In the genomic region with DNA sequence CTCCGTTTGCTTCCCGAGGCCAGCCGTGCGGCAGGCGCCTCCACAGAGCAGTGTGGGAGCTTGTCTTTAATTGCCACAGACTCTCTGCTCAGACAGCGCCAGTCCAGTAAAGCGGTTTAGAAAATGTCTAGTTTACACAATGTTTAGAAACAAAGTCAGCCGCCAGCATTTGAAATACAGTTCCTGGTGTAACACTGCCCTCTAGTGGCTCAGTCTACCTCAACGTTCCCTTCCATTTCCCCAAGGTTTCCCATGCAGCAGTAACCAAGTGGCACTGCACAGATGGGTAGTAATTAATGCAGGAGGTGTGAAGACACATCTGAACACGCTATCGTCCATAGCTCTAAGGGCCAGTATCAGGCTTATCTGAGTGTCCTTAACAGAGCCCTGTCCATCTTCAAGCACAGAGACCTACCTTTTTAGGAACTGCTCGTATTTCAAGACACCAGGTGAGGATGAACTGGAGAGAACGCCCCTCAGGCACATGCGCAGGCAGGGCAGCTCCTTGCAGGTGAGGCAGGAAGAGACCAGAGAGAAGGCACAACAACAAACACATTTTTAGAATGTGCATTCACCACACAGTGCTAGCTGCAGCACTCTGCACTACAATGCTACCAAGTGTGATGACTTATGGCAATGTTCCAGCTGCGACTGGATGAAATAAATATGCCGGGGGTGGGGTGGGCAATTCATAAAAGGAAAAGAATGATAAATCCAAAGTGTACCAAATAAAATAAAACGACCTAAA, we compare ENCODE assay signal across 9 mouse cellular contexts. TPM values are rescaled to one million over a fixed set of nuclear protein-coding genes. Genes with fewer than 3 reads are reported as not detected.
DNase-seq lines count a peak whose midpoint lies in the region; ATAC-seq and TF ChIP-seq lines count a peak whose summit lies in the region.
"Had no signal": no experiment of that assay in that cellular context is flagged by ENCODE, and none has a peak within 500 bp of the region (broad histone marks: within the 10 kb centered on the region; RNA-seq: fewer than 3 reads in every experiment).

No protein-coding gene starts in this region.

- peak; percentile 63; the same call in 1 of the 2 replicates for TF ChIP-seq CTCF in cerebellum, adult 2 months (IDR thresholded peaks at IDR 0.05; ENCODE audit: borderline replicate concordance, insufficient read depth, low read depth, low read length)
- TF ChIP-seq CTCF in forebrain, postnatal 0 days (IDR thresholded peaks at IDR 0.05; ENCODE audit: low read depth): peak; percentile 86

- no peaks in the 10 kb centered on the region for H3K4me1 ChIP-seq in cerebellum, adult 2 months (ENCODE audit: control insufficient read depth, insufficient read depth, low read length)
- H3K4me1 ChIP-seq in forebrain, postnatal 0 days (ENCODE audit: insufficient read depth): no peaks in the 10 kb centered on the region
- H3K4me1 ChIP-seq in limb, embryonic 14.5 days (ENCODE audit: control insufficient read depth, insufficient read depth, low read length): peaks cover 9% of the 10 kb centered on the region; the same call in 1 of the 2 replicates
- peaks cover 6% of the 10 kb centered on the region; the same call in 1 of the 2 replicates for H3K4me1 ChIP-seq in neural tube, embryonic 12.5 days

- H3K4me2 ChIP-seq in forebrain, postnatal 0 days (ENCODE audit: low read depth): no peak overlapping the region
- H3K4me2 ChIP-seq in limb, embryonic 14.5 days (replicated peaks; ENCODE audit: low read depth, low read length, severe bottlenecking): 0 out of 2 replicates have a peak overlapping the region, but pooled peaks have one; percentile 19
- no peak overlapping the region for H3K4me2 ChIP-seq in neural tube, embryonic 12.5 days (replicated peaks)
- H3K4me2 ChIP-seq: limb, embryonic 15.5 days had no signal

- H3K4me3 ChIP-seq in cerebellum, adult 2 months (replicated peaks; ENCODE audit: insufficient read depth, low read depth, low read length): no peak overlapping the region
- H3K4me3 ChIP-seq in forebrain, postnatal 0 days (ENCODE audit: low read depth, low read length): no peak overlapping the region
- no peak overlapping the region for H3K4me3 ChIP-seq in limb, embryonic 14.5 days (replicated peaks; ENCODE audit: low read length)
- no peak overlapping the region for H3K4me3 ChIP-seq in neural tube, embryonic 12.5 days
- H3K4me3 ChIP-seq: limb, embryonic 15.5 days had no signal

- H3K9ac ChIP-seq in forebrain, postnatal 0 days: no peak overlapping the region
- H3K9ac ChIP-seq in limb, embryonic 14.5 days (ENCODE audit: low read depth, low read length, severe bottlenecking): no peak overlapping the region
- H3K9ac ChIP-seq in neural tube, embryonic 12.5 days: no peak overlapping the region
- H3K9ac ChIP-seq: limb, embryonic 15.5 days had no signal

- no peak overlapping the region for H3K27ac ChIP-seq in cerebellum, adult 2 months (ENCODE audit: insufficient read depth, low read length)
- no peak overlapping the region for H3K27ac ChIP-seq in forebrain, postnatal 0 days (ENCODE audit: low read depth, low read length)
- no peak overlapping the region for H3K27ac ChIP-seq in limb, embryonic 14.5 days (replicated peaks; ENCODE audit: low read depth, low read length)
- H3K27ac ChIP-seq in neural tube, embryonic 12.5 days: no peak overlapping the region

- peaks cover 66% of the 10 kb centered on the region for H3K36me3 ChIP-seq in forebrain, postnatal 0 days (ENCODE audit: insufficient read depth)
- peaks cover 57% of the 10 kb centered on the region for H3K36me3 ChIP-seq in limb, embryonic 14.5 days (ENCODE audit: control insufficient read depth, insufficient read depth, low read length)
- H3K36me3 ChIP-seq in neural tube, embryonic 12.5 days: peaks cover 52% of the 10 kb centered on the region

- H3K27me3 ChIP-seq in cerebellum, adult 2 months (ENCODE audit: control insufficient read depth, insufficient read depth, low read length): no peaks in the 10 kb centered on the region
- H3K27me3 ChIP-seq in forebrain, postnatal 0 days (ENCODE audit: insufficient read depth, low read length): no peaks in the 10 kb centered on the region
- H3K27me3 ChIP-seq in limb, embryonic 14.5 days (ENCODE audit: control insufficient read depth, insufficient read depth, low read length): no peaks in the 10 kb centered on the region
- H3K27me3 ChIP-seq in neural tube, embryonic 12.5 days (replicated peaks): no peaks in the 10 kb centered on the region
- H3K27me3 ChIP-seq: limb, embryonic 15.5 days had no signal

- no peaks in the 10 kb centered on the region for H3K9me3 ChIP-seq in forebrain, postnatal 0 days (ENCODE audit: low read length)
- no peaks in the 10 kb centered on the region for H3K9me3 ChIP-seq in limb, embryonic 14.5 days (ENCODE audit: control insufficient read depth, low read length)
- H3K9me3 ChIP-seq in neural tube, embryonic 12.5 days: no peaks in the 10 kb centered on the region
- H3K9me3 ChIP-seq: limb, embryonic 15.5 days had no signal

- 56% methylated on average over 17 of the region's 17 CpGs for WGBS in cerebellum, adult 2 months
- WGBS in forebrain, postnatal 0 days: 54% methylated on average over 17 of the region's 17 CpGs
- 60% methylated on average over 17 of the region's 17 CpGs for WGBS in limb, embryonic 14.5 days
- 76% methylated on average over 17 of the region's 17 CpGs for WGBS in neural tube, embryonic 12.5 days

- peak; percentile 47 to 53 for DNase-seq in B cell, adult 2 months
- DNase-seq in ES-CJ7 (ENCODE audit: low read depth, low spot score): peak; percentile 81
- peak; percentile 45 to 48 for DNase-seq in cerebellum, adult 2 months
- DNase-seq in forebrain, postnatal 0 days: peak; percentile 87
- DNase-seq in kidney, adult 9 months: peak; percentile 67
- peak; percentile 75 for DNase-seq in limb, embryonic 14.5 days (ENCODE audit: low spot score)
- no peak for DNase-seq in gastrocnemius, postnatal 36 days

- TF ChIP-seq POLR2A in cerebellum, adult 2 months (IDR thresholded peaks at IDR 0.05; ENCODE audit: borderline replicate concordance, insufficient read depth, low read length): no peak
- TF ChIP-seq POLR2A in limb, embryonic 14.5 days (IDR thresholded peaks at IDR 0.05; ENCODE audit: borderline replicate concordance, extremely low read depth, insufficient read depth, insufficient read length): no peak

- ATAC-seq in forebrain, postnatal 0 days: peak; percentile 86
- ATAC-seq in limb, embryonic 14.5 days (ENCODE audit: low FRiP score, low read depth): no peak
- ATAC-seq in neural tube, embryonic 12.5 days (ENCODE audit: low FRiP score, low read depth): peak; percentile 53

- intact Hi-C loops in gastrocnemius, postnatal 36 days (cut with DNase I): no loop called here

RNA-seq across cellular contexts. Expression of a gene that starts 12.2 kb away (rescaled TPM):
- 12.5 and 13.6 TPM in 2 replicates for polyA plus RNA-seq in cerebellum, adult 2 months (2012; rRNA removed)
- total RNA-seq in forebrain, postnatal 0 days (2014; rRNA removed): 13.7 and 15.1 TPM in 2 replicates
- polyA plus RNA-seq in forebrain, postnatal 0 days (2015; fragmentation: Nextera tagmentation; extraction: Ambion mirVana): 6.1 and 9.9 TPM in 2 replicates
- 20.5 and 21.9 TPM in 2 replicates for polyA plus RNA-seq in limb, embryonic 14.5 days (2012; rRNA removed)
- 15.7 and 16.9 TPM in 2 replicates for polyA plus RNA-seq in limb, embryonic 14.5 days (2014; fragmentation: Nextera tagmentation; extraction: Ambion mirVana)
- polyA plus RNA-seq in neural tube, embryonic 12.5 days (2016; fragmentation: Nextera tagmentation; extraction: Ambion mirVana): 15.5 and 16.5 TPM in 2 replicates
- total RNA-seq in gastrocnemius, postnatal 36 days (2021): 10 to 100 TPM; 18.9 to 24.1 TPM

RNA-seq across cellular contexts. Expression of a gene that starts 12.3 kb away (rescaled TPM):
- polyA plus RNA-seq in cerebellum, adult 2 months (2012; rRNA removed): 19.5 and 19.6 TPM in 2 replicates
- total RNA-seq in forebrain, postnatal 0 days (2014; rRNA removed): 7.9 and 12.3 TPM in 2 replicates
- 19.5 and 21.3 TPM in 2 replicates for polyA plus RNA-seq in forebrain, postnatal 0 days (2015; fragmentation: Nextera tagmentation; extraction: Ambion mirVana)
- polyA plus RNA-seq in limb, embryonic 14.5 days (2012; rRNA removed): 31.1 and 33.9 TPM in 2 replicates
- polyA plus RNA-seq in limb, embryonic 14.5 days (2014; fragmentation: Nextera tagmentation; extraction: Ambion mirVana): 30.3 and 32.6 TPM in 2 replicates
- 27.5 and 29.2 TPM in 2 replicates for polyA plus RNA-seq in neural tube, embryonic 12.5 days (2016; fragmentation: Nextera tagmentation; extraction: Ambion mirVana)
- 1 to 10 TPM; 7.7 to 9.8 TPM for total RNA-seq in gastrocnemius, postnatal 36 days (2021)

RNA-seq across cellular contexts. Expression of a gene that starts 27.5 kb away (rescaled TPM):
- polyA plus RNA-seq in cerebellum, adult 2 months (2012; rRNA removed): 2.8 and 3.3 TPM in 2 replicates
- 9.4 and 17.5 TPM in 2 replicates for total RNA-seq in forebrain, postnatal 0 days (2014; rRNA removed)
- 13.6 and 16.5 TPM in 2 replicates for polyA plus RNA-seq in forebrain, postnatal 0 days (2015; fragmentation: Nextera tagmentation; extraction: Ambion mirVana)
- 0.15 and 0.28 TPM in 2 replicates for polyA plus RNA-seq in limb, embryonic 14.5 days (2012; rRNA removed)
- polyA plus RNA-seq in limb, embryonic 14.5 days (2014; fragmentation: Nextera tagmentation; extraction: Ambion mirVana): 0.29 and 0.70 TPM in 2 replicates
- polyA plus RNA-seq in neural tube, embryonic 12.5 days (2016; fragmentation: Nextera tagmentation; extraction: Ambion mirVana): 1.6 and 1.8 TPM in 2 replicates
- total RNA-seq in gastrocnemius, postnatal 36 days (2021): not detected

Comparison
In these comparisons a context has a peak if more than half of its experiments do, and no peak if none do; other contexts are left out.
1. DNase-seq: peak in B cell, adult 2 months (2 of 2), ES-CJ7 (single experiment), cerebellum, adult 2 months (2 of 2), forebrain, postnatal 0 days (single experiment), kidney, adult 9 months (single experiment) and limb, embryonic 14.5 days (single experiment); none in gastrocnemius, postnatal 36 days (0 of 2).